Mouse (Mus musculus) heart, embryonic 13.5 days (tissue): ENCODE results near the gene Ppp1r13l. TPM values are rescaled to one million over a fixed set of nuclear protein-coding genes. Genes with fewer than 3 reads are reported as not detected.
A peak's percentile ranks its signal among the peaks of the same experiment; 100 is the strongest.

Source experiments
- ATAC-seq: fragments of 200-750 bp; cut with Nextera tagmentation; 2 replicates; pipeline ENCODE4 v1.8.0; 2017; ENCODE audit warnings: moderate TSS enrichment; ENCODE audit not compliant: insufficient number of reproducible peaks, low FRiP score, low TSS enrichment; ENCODE audit errors: extremely low read depth
- H3K27ac ChIP-seq: fragments of 300-500 bp; sonication (generic); replicated peaks from 2 replicates; pipeline ENCODE4 v1.5.1; 2015; ENCODE audit warnings: moderate library complexity, mild to moderate bottlenecking, inconsistent platforms
- H3K27me3 ChIP-seq: fragments of 300-500 bp; sonication (generic); replicated peaks from 2 replicates; pipeline ENCODE4 v1.6.1; 2015; ENCODE audit warnings: mild to moderate bottlenecking, inconsistent platforms
- H3K36me3 ChIP-seq: fragments of 300-500 bp; sonication (generic); 2 replicates; pipeline ENCODE4 v1.6.1; 2015; ENCODE audit warnings: mild to moderate bottlenecking, inconsistent platforms
- H3K4me1 ChIP-seq: fragments of 300-500 bp; sonication (generic); 2 replicates; pipeline ENCODE4 v1.6.1; 2015; ENCODE audit warnings: inconsistent platforms
- H3K4me2 ChIP-seq: fragments of 300-500 bp; sonication (generic); 2 replicates; pipeline ENCODE4 v1.6.1; 2015; ENCODE audit warnings: inconsistent platforms, mild to moderate bottlenecking, moderate library complexity
- H3K4me3 ChIP-seq: fragments of 300-500 bp; sonication (generic); 2 replicates; pipeline ENCODE4 v1.5.1; 2015; ENCODE audit warnings: moderate library complexity, mild to moderate bottlenecking, inconsistent platforms
- H3K9ac ChIP-seq: fragments of 300-500 bp; sonication (generic); 2 replicates; pipeline ENCODE4 v1.6.1; 2015; ENCODE audit warnings: inconsistent platforms, mild to moderate bottlenecking, moderate library complexity
- H3K9me3 ChIP-seq: fragments of 300-500 bp; sonication (generic); 2 replicates; pipeline ENCODE4 v1.6.1; 2016; ENCODE audit warnings: inconsistent platforms
- WGBS: fragments of 180-500 bp; shearing (Covaris S2); methylation state at CpG from one replicate; pipeline ENCODE4 v1.1.7; 2015; ENCODE audit warnings: mixed read lengths; 5-methylcytosine and 5-hydroxymethylcytosine counted together
- microRNA counts: library from miRNA; unstranded; fragments of <30 nt; microRNA quantifications from one replicate; lab custom pipeline; 2016
- microRNA-seq: library from miRNA; unstranded; fragments of <30 nt; microRNA quantifications from one replicate; pipeline ENCODE4, GENCODE M21; 2016
- polyA plus RNA-seq: library from polyadenylated mRNA; unstranded; fragments of >200 nt; fragmentation: Nextera tagmentation; extraction: Ambion mirVana; gene quantifications from 2 replicates; pipeline ENCODE4 v1.2.1, GENCODE M21; 2015

The Ppp1r13l gene
- polyA plus RNA-seq, 1 experiment from 2014 or later = 12.8 TPM

- Histone ChIP-seq H3K9ac (peak overlapping the region; percentile 71), H3K27me3 (peaks cover 54% of the 10 kb centered on the region), H3K4me3 (peak overlapping the region; percentile 49), H3K36me3 (peaks cover 28% of the 10 kb centered on the region), H3K4me2 (peak overlapping the region; percentile 76), H3K4me1 (peaks cover 17% of the 10 kb centered on the region), H3K9me3 (no peaks in the 10 kb centered on the region), H3K27ac (no peak overlapping the region)
- WGBS = 13% methylated on average over 43 of the region's 43 CpGs
- peak; percentile 78 for ATAC-seq
Observed at GRCm38 (mm10) chr7:19420821-19421636, 61.5 kb downstream of the Ppp1r13l start.

GRCm38 (mm10) chr7:19423083-19423482, 63.5 kb downstream of the Ppp1r13l start:
- no peak overlapping the region for H3K9ac ChIP-seq
- H3K4me2 ChIP-seq = no peak overlapping the region
- H3K4me3 ChIP-seq = no peak overlapping the region
- no peak overlapping the region for H3K27ac ChIP-seq
- peaks cover 14% of the 10 kb centered on the region for H3K4me1 ChIP-seq
- H3K27me3 ChIP-seq = peaks cover 40% of the 10 kb centered on the region
- ATAC-seq = no peak
- peaks cover 44% of the 10 kb centered on the region for H3K36me3 ChIP-seq
- H3K9me3 ChIP-seq = no peaks in the 10 kb centered on the region
- WGBS = 79% methylated on average over 3 of the region's 3 CpGs

- peaks cover 14% of the 10 kb centered on the region for H3K4me1 ChIP-seq
- H3K9me3 ChIP-seq = no peaks in the 10 kb centered on the region
- 52% methylated on average over 4 of the region's 4 CpGs for WGBS
- H3K4me3 ChIP-seq = no peak overlapping the region
- H3K9ac ChIP-seq = no peak overlapping the region
- no peak overlapping the region for H3K27ac ChIP-seq
- H3K4me2 ChIP-seq = no peak overlapping the region
- no peak for ATAC-seq
- H3K27me3 ChIP-seq = peaks cover 31% of the 10 kb centered on the region
- peaks cover 52% of the 10 kb centered on the region for H3K36me3 ChIP-seq
Observed at GRCm38 (mm10) chr7:19424051-19424450, 64.5 kb downstream of the Ppp1r13l start.

GRCm38 (mm10) chr7:19426349-19426748, 66.8 kb downstream of the Ppp1r13l start:
- H3K36me3 ChIP-seq = peaks cover 75% of the 10 kb centered on the region

GRCm38 (mm10) chr7:19426888-19427287, 67.3 kb downstream of the Ppp1r13l start:
- no peak for ATAC-seq

More at GRCm38 (mm10) chr7:19426349-19426748, 66.8 kb downstream of the Ppp1r13l start:
- ATAC-seq = no peak
- no peak overlapping the region for H3K4me3 ChIP-seq
- H3K9me3 ChIP-seq = no peaks in the 10 kb centered on the region
- peaks cover 10% of the 10 kb centered on the region; the same call in 1 of the 2 replicates for H3K27me3 ChIP-seq
- no peak overlapping the region for H3K4me2 ChIP-seq
- H3K4me1 ChIP-seq = peaks cover 3% of the 10 kb centered on the region; the same call in 1 of the 2 replicates
- no peak overlapping the region for H3K9ac ChIP-seq
- H3K27ac ChIP-seq = no peak overlapping the region
- WGBS = 72% methylated on average over 6 of the region's 6 CpGs

More at GRCm38 (mm10) chr7:19426888-19427287, 67.3 kb downstream of the Ppp1r13l start:
- Histone ChIP-seq H3K36me3 (peaks cover 81% of the 10 kb centered on the region), H3K4me1 (no peaks in the 10 kb centered on the region), H3K4me2 (no peak overlapping the region), H3K9ac (no peak overlapping the region), H3K27ac (no peak overlapping the region), H3K9me3 (no peaks in the 10 kb centered on the region), H3K27me3 (0 out of 2 replicates have a peak, but pooled peaks cover 7% of the 10 kb centered on the region), H3K4me3 (no peak overlapping the region)
- 85% methylated on average over 6 of the region's 6 CpGs for WGBS

MicroRNAs within 50 kb of the gene (microRNA counts, 519-probe panel; counts per million panel counts)
- microRNA mmu-miR-343 (lab: Ali Mortazavi, UCI) = 209 counts per million, percentile 61 among the panel's probes with 10 or more counts

Small RNA genes within 50 kb of the gene (microRNA-seq; reads per million reads assigned to microRNA genes)
- not detected for gene Mir343

Other genes starting within 250 kb of the Ppp1r13l start
- 1.2 and 2.1 TPM in 2 replicates for gene Gm4969, start 241.4 kb upstream of the Ppp1r13l start, polyA plus RNA-seq
- 8.0 and 8.6 TPM in 2 replicates for gene Fbxo46, start 239.9 kb upstream of the Ppp1r13l start, polyA plus RNA-seq
- gene Qpctl, start 210.5 kb upstream of the Ppp1r13l start, polyA plus RNA-seq = 9.5 and 9.7 TPM in 2 replicates
- 107 and 113 TPM in 2 replicates for gene Snrpd2, start 210.0 kb upstream of the Ppp1r13l start, polyA plus RNA-seq
- gene Gipr, start 193.6 kb upstream of the Ppp1r13l start, polyA plus RNA-seq = 9.9 and 14.6 TPM in 2 replicates
- 15.8 and 20.6 TPM in 2 replicates for gene Eml2, start 183.3 kb upstream of the Ppp1r13l start, polyA plus RNA-seq
- gene Gpr4, start 147.2 kb upstream of the Ppp1r13l start, polyA plus RNA-seq = 1.7 and 1.8 TPM in 2 replicates
- 35.2 and 38.4 TPM in 2 replicates for gene Opa3, start 131.4 kb upstream of the Ppp1r13l start, polyA plus RNA-seq
- gene Vasp, start 87.9 kb upstream of the Ppp1r13l start, polyA plus RNA-seq = 81.2 and 81.7 TPM in 2 replicates
- gene Ppm1n, start 79.7 kb upstream of the Ppp1r13l start, polyA plus RNA-seq = not detected in 2 replicates
- 26.1 and 29.3 TPM in 2 replicates for gene Rtn2, start 77.1 kb upstream of the Ppp1r13l start, polyA plus RNA-seq
- gene Fosb, start 49.7 kb upstream of the Ppp1r13l start, polyA plus RNA-seq = 0.14 and 0.16 TPM in 2 replicates
- 62.6 and 62.7 TPM in 2 replicates for gene Ercc1, start 15.0 kb upstream of the Ppp1r13l start, polyA plus RNA-seq
- gene Cd3eap, start 266 bp upstream of the Ppp1r13l start, polyA plus RNA-seq = 17.4 and 19.8 TPM in 2 replicates
- 11.8 and 12.2 TPM in 2 replicates for gene Ercc2, start 22.3 kb downstream of the Ppp1r13l start, polyA plus RNA-seq
- 4.8 and 5.5 TPM in 2 replicates for gene Klc3, start 44.4 kb downstream of the Ppp1r13l start, polyA plus RNA-seq
- 284 and 345 TPM in 2 replicates for gene Ckm, start 45.0 kb downstream of the Ppp1r13l start, polyA plus RNA-seq
- gene Mark4, start 99.1 kb downstream of the Ppp1r13l start, polyA plus RNA-seq = 6.5 and 7.5 TPM in 2 replicates
- 1.1 and 1.2 TPM in 2 replicates for gene Exoc3l2, start 103.6 kb downstream of the Ppp1r13l start, polyA plus RNA-seq
- 1.5 TPM in 2 replicates for gene Bloc1s3, start 148.6 kb downstream of the Ppp1r13l start, polyA plus RNA-seq
- gene Trappc6a, start 148.6 kb downstream of the Ppp1r13l start, polyA plus RNA-seq = 71.4 and 77.4 TPM in 2 replicates
- 0.06 TPM in 1 of 2 replicates, not detected in the other for gene Nkpd1, start 158.1 kb downstream of the Ppp1r13l start, polyA plus RNA-seq
- 15.0 and 17.2 TPM in 2 replicates for gene Ppp1r37, start 203.3 kb downstream of the Ppp1r13l start, polyA plus RNA-seq
- 0.12 and 0.32 TPM in 2 replicates for gene Zfp296, start 217.5 kb downstream of the Ppp1r13l start, polyA plus RNA-seq
- gene Gemin7, start 217.8 kb downstream of the Ppp1r13l start, polyA plus RNA-seq = 114 and 134 TPM in 2 replicates
- 30.8 and 31.8 TPM in 2 replicates for gene Clasrp, start 244.7 kb downstream of the Ppp1r13l start, polyA plus RNA-seq